Mouse (Mus musculus) ES-Bruce4 (cell line): Measurements from ENCODE around the gene 9530053A07Rik.

ENCODE experiments used
- CTCF ChIP-seq: IDR thresholded peaks from one replicate; pipeline ENCODE4 v1.8.1; 2011; ENCODE audit warnings: low read depth, low read length
- EP300 ChIP-seq: IDR thresholded peaks from 2 replicates; pipeline ENCODE4 v1.6.1; 2011; ENCODE audit warnings: low read depth, low read length; ENCODE audit not compliant: insufficient read depth

DNA sequence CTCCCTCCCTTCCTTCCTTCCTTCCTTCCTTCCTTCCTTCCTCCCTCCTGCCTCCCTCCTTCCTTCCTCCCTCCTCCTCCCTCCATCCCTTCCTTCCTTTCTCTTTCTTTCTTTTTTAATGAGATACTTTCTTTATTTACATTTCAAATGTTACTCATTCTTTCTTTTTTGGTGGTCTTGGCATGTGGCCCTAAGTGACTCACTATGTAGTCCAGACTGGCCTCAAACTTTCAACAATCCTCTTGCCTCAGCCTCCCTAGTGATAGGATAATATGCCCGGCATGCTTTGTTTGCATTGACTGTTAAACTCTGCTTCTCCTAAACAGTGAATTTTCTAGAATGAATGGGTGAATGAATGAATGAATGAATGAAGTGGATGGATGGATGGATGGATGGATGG, 20.6 kb downstream of the 9530053A07Rik start:
- TF ChIP-seq CTCF = no peak
- no peak for TF ChIP-seq EP300
